Mouse (Mus musculus): ENCODE data around the gene Hira. TPM values are rescaled to one million over a fixed set of nuclear protein-coding genes. Genes with fewer than 3 reads are reported as not detected.

Gene Hira
- total RNA-seq, 2 experiments from 2014 or later, result 19.0 to 20.2 TPM

Other genes with a start within 250 kb of the Hira start
- 1 to 10 TPM; 5.5 to 5.8 TPM for gene Sept5, start 247.1 kb upstream of the Hira start, total RNA-seq (2021)
- gene Cldn5, start 100.2 kb upstream of the Hira start, total RNA-seq (2021), result 10 to 100 TPM in 1 of 2 experiments, 1 to 10 TPM in 1; 7.4 to 13.9 TPM
- gene Ufd1, start 65.3 kb upstream of the Hira start, total RNA-seq (2021), result 10 to 100 TPM; 38.9 to 39.8 TPM
- 1 to 10 TPM; 2.3 to 2.5 TPM for gene Cdc45, start 65.0 kb upstream of the Hira start, total RNA-seq (2021)
- gene 2510002D24Rik, start 40.5 kb upstream of the Hira start, total RNA-seq (2021), result 10 to 100 TPM; 17.3 to 17.8 TPM
- 1 to 10 TPM; 1.3 to 2.3 TPM for gene Gm28539, start 40.5 kb upstream of the Hira start, total RNA-seq (2021)
- gene Mrpl40, start 175 bp upstream of the Hira start, total RNA-seq (2021), result 10 to 100 TPM; 42.8 to 45.5 TPM

Data from gastrocnemius, postnatal 25 days (tissue).